Mouse (Mus musculus): ENCODE measurements around the gene Pfn3. TPM values are rescaled to one million over a fixed set of nuclear protein-coding genes. Genes with fewer than 3 reads are reported as not detected.

Pfn3 gene
- total and polyA plus RNA-seq, 3 experiments, result not detected

- Histone ChIP-seq H3K4me3 (replicated peaks in 1 of 3; ENCODE audit: low read depth in 2 of 3, low read length in 2 of 3, poor library complexity in 1 of 3) (no peak overlapping the region), H3K36me3 (replicated peaks in 1 of 2; ENCODE audit: control insufficient read depth in 1 of 2, insufficient read depth in 1 of 2, low read length in 1 of 2) (no peaks in the 10 kb centered on the region), H3K9me3 (replicated peaks; ENCODE audit: low read length) (no peaks in the 10 kb centered on the region), H3K4me2 (ENCODE audit: insufficient read depth, low read depth, poor library complexity, severe bottlenecking) (no peak overlapping the region), H3K4me1 (ENCODE audit: control insufficient read depth in 1 of 2, insufficient read depth in 2 of 2) (peaks cover 9 to 31% of the 10 kb centered on the region in 2 experiments), H3K27ac (ENCODE audit: insufficient read depth, low read depth) (no peak overlapping the region), H3K79me2 (replicated peaks; ENCODE audit: control insufficient read depth, extremely low read depth, insufficient read depth, poor library complexity, severe bottlenecking) (no peaks in the 10 kb centered on the region), H3K27me3 (replicated peaks) (peaks cover 63% of the 10 kb centered on the region), H3K9ac (ENCODE audit: insufficient read depth, low read depth) (no peak overlapping the region)
- DNase-seq (ENCODE audit: extremely low read depth), result no peak
- TF ChIP-seq KAT2A (IDR thresholded peaks at IDR 0.05; ENCODE audit: insufficient replicate concordance, low read length), result no peak
- no peak for TF ChIP-seq ZMIZ1 (IDR thresholded peaks at IDR 0.05; ENCODE audit: low read depth, low read length)
- no peak for TF ChIP-seq BHLHE40 (IDR thresholded peaks at IDR 0.05; ENCODE audit: low read depth, low read length)
- no peak for TF ChIP-seq USF2 (conservative IDR thresholded peaks at IDR 0.05; ENCODE audit: low read depth, low read length)
- no peak for TF ChIP-seq NRF1 (IDR thresholded peaks at IDR 0.05; ENCODE audit: low read depth, low read length)
- TF ChIP-seq TCF12 (IDR thresholded peaks at IDR 0.05; ENCODE audit: low read depth, low read length), result no peak
- TF ChIP-seq HCFC1 (IDR thresholded peaks at IDR 0.05; ENCODE audit: low read depth, low read length), result no peak
- no peak for TF ChIP-seq CHD2 (IDR thresholded peaks at IDR 0.05; ENCODE audit: low read length)
- TF ChIP-seq ZNF384 (IDR thresholded peaks at IDR 0.05; ENCODE audit: low read depth, low read length), result no peak
- TF ChIP-seq MYC (IDR thresholded peaks at IDR 0.05; ENCODE audit: low read depth, low read length), result no peak
- in situ Hi-C loops (cut with MboI; ENCODE audit: low pct_ligation_motif_present, low pct_unique_long_range_greater_than_20kb, low sequenced_read_pairs) (no loop called here), dilution Hi-C loops (cut with MboI; ENCODE audit: extremely low pct_ligation_motif_present, extremely low pct_unique_long_range_greater_than_20kb, low sequenced_read_pairs) (no loop called here)
Measured at GRCm38 (mm10) chr13:55403266-55403665, 11.8 kb downstream of the Pfn3 start.

GRCm38 (mm10) chr13:55400039-55400346 lies 15.0 kb downstream of the Pfn3 start:
- in situ Hi-C loops (cut with MboI; ENCODE audit: low pct_ligation_motif_present, low pct_unique_long_range_greater_than_20kb, low sequenced_read_pairs) (no loop called here), dilution Hi-C loops (cut with MboI; ENCODE audit: extremely low pct_ligation_motif_present, extremely low pct_unique_long_range_greater_than_20kb, low sequenced_read_pairs) (no loop called here)
- no peaks in the 10 kb centered on the region for H3K79me2 ChIP-seq (replicated peaks; ENCODE audit: control insufficient read depth, extremely low read depth, insufficient read depth, poor library complexity, severe bottlenecking)
- no peaks in the 10 kb centered on the region for H3K9me3 ChIP-seq (replicated peaks; ENCODE audit: low read length)
- no peaks in the 10 kb centered on the region for H3K36me3 ChIP-seq (replicated peaks in 1 of 2; ENCODE audit: control insufficient read depth in 1 of 2, insufficient read depth in 1 of 2, low read length in 1 of 2)
- no peak overlapping the region for H3K4me3 ChIP-seq (replicated peaks in 1 of 3; ENCODE audit: low read depth in 2 of 3, low read length in 2 of 3, poor library complexity in 1 of 3)
- DNase-seq (ENCODE audit: extremely low read depth), result no peak
- no peak overlapping the region for H3K27ac ChIP-seq (ENCODE audit: insufficient read depth, low read depth)
- H3K27me3 ChIP-seq (replicated peaks), result peaks cover 56% of the 10 kb centered on the region
- TF ChIP-seq NELFE (IDR thresholded peaks at IDR 0.05; ENCODE audit: low read depth, low read length) (no peak), MYC (IDR thresholded peaks at IDR 0.05; ENCODE audit: low read depth, low read length) (no peak), PAX5 (IDR thresholded peaks at IDR 0.05; ENCODE audit: low read length) (no peak)
- H3K4me1 ChIP-seq (ENCODE audit: control insufficient read depth in 1 of 2, insufficient read depth in 2 of 2), result peaks cover 6 to 20% of the 10 kb centered on the region in 2 experiments
- H3K9ac ChIP-seq (ENCODE audit: insufficient read depth, low read depth), result no peak overlapping the region
- H3K4me2 ChIP-seq (ENCODE audit: insufficient read depth, low read depth, poor library complexity, severe bottlenecking), result no peak overlapping the region

DNA sequence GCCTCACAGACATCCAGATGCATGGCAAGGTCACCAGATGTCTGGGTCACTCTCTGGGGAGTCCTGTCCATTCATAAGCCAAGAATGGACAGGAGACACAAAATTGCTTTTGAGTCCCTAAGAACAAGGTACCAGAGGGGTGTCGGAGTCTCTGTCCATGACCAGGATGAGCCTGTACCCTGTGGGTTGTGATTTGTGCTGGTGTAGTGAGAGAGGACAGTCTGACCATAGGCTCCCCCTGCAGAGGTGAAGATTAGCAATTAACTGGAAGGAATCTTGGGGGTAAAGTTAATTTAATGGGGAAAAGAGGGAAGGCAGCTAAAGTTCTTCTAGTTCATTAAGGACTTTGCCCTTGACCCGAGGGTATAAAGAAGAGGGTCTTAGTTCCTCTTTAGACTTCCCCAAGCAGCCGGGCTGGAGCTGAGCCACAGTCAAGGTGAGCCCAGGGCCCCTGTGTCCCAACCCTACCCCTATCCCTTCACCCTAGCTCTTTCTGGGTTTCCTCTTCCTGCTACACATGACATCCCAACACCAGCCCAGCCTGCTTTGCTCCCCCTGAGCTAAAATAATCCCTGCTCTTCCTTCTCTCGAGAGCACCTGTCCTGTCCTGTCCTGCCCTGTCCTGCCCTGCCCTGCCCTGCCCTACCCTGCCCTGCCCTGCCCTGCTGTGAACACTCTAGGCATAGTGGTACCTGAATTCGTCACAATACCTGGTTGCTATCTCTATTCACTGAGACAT lies 15.6 kb downstream of the Pfn3 start:
- dilution Hi-C loops (cut with MboI; ENCODE audit: extremely low pct_ligation_motif_present, extremely low pct_unique_long_range_greater_than_20kb, low sequenced_read_pairs), result no loop called here
- Histone ChIP-seq H3K36me3 (replicated peaks in 1 of 2; ENCODE audit: control insufficient read depth in 1 of 2, insufficient read depth in 1 of 2, low read length in 1 of 2) (no peaks in the 10 kb centered on the region), H3K9me3 (replicated peaks; ENCODE audit: low read length) (no peaks in the 10 kb centered on the region), H3K27ac (ENCODE audit: insufficient read depth, low read depth) (no peak overlapping the region), H3K4me2 (ENCODE audit: insufficient read depth, low read depth, poor library complexity, severe bottlenecking) (no peak overlapping the region), H3K9ac (ENCODE audit: insufficient read depth, low read depth) (no peak overlapping the region), H3K27me3 (replicated peaks) (peaks cover 57% of the 10 kb centered on the region), H3K79me2 (replicated peaks; ENCODE audit: control insufficient read depth, extremely low read depth, insufficient read depth, poor library complexity, severe bottlenecking) (no peaks in the 10 kb centered on the region), H3K4me3 (replicated peaks in 1 of 3; ENCODE audit: low read depth in 2 of 3, low read length in 2 of 3, poor library complexity in 1 of 3) (no peak overlapping the region), H3K4me1 (ENCODE audit: control insufficient read depth in 1 of 2, insufficient read depth in 2 of 2) (peaks cover 6 to 16% of the 10 kb centered on the region in 2 experiments)
- DNase-seq (ENCODE audit: extremely low read depth), result no peak
- in situ Hi-C loops (cut with MboI; ENCODE audit: low pct_ligation_motif_present, low pct_unique_long_range_greater_than_20kb, low sequenced_read_pairs), result no loop called here
- TF ChIP-seq MXI1 (IDR thresholded peaks at IDR 0.05; ENCODE audit: low read depth, low read length) (no peak), CTCF (conservative IDR thresholded peaks at IDR 0.05 in 1 of 2, IDR thresholded peaks at IDR 0.05 in 1 of 2; ENCODE audit: low read depth in 2 of 2, low read length in 2 of 2) (no peak), JUND (conservative IDR thresholded peaks at IDR 0.05; ENCODE audit: low read depth, low read length) (no peak), POLR2A (IDR thresholded peaks at IDR 0.05; ENCODE audit: low read depth, low read length) (no peak)

Data from CH12.LX (cell line).